Mouse (Mus musculus) left cerebral cortex, adult 18-20 months (tissue): ENCODE data around the gene AI837181. TPM values are rescaled to one million over a fixed set of nuclear protein-coding genes. Genes with fewer than 3 reads are reported as not detected.

Source experiments
- DNase-seq, 2 experiments: peaks; one replicate each; pipeline ENCODE4 v3.0.0; 2021 to 2022; ENCODE audit warnings: low spot score in 2 of 2, mixed read lengths in 1 of 2
- total RNA-seq, 2 experiments: library from RNA; stranded (reverse); gene quantifications; 2 replicates each; pipeline ENCODE4 v1.2.3; 2021

The AI837181 gene
- total RNA-seq, 2 experiments from 2014 or later: 73.6 to 75.6 TPM

GRCm38 (mm10) chr19:5444954-5445353 lies 20.0 kb downstream of the AI837181 start:
- no peak for DNase-seq

GRCm38 (mm10) chr19:5445747-5446146 lies 20.8 kb downstream of the AI837181 start:
- no peak for DNase-seq

GRCm38 (mm10) chr19:5447515-5448353 lies 22.8 kb downstream of the AI837181 start, which contains the start of gene Fosl1:
Gene Fosl1, plus strand, starts transcription at chr19:5447547.
- DNase-seq: peak; percentile 71 to 77

- DNase-seq: no peak
Measured at GRCm38 (mm10) chr19:5448354-5449150, 23.6 kb downstream of the AI837181 start.

- DNase-seq: no peak
Measured at GRCm38 (mm10) chr19:5449673-5450072, 24.7 kb downstream of the AI837181 start.

GRCm38 (mm10) chr19:5451766-5452165 lies 26.8 kb downstream of the AI837181 start:
- no peak for DNase-seq

- no peak for DNase-seq
Measured at GRCm38 (mm10) chr19:5455037-5455436, 30.1 kb downstream of the AI837181 start.

GRCm38 (mm10) chr19:5455568-5455967 lies 30.6 kb downstream of the AI837181 start:
- no peak for DNase-seq

- DNase-seq: no peak
Measured at GRCm38 (mm10) chr19:5456241-5456921, 31.4 kb downstream of the AI837181 start.

GRCm38 (mm10) chr19:5456922-5457745 lies 32.2 kb downstream of the AI837181 start:
- peak; percentile 93 to 97 for DNase-seq

GRCm38 (mm10) chr19:5457746-5458442 lies 33.0 kb downstream of the AI837181 start, which contains the start of gene Ccdc85b:
Gene Ccdc85b, minus strand, starts transcription at chr19:5457894.
- no peak for DNase-seq

- peak in 1 of 2 experiments; percentile 61 for DNase-seq
Measured at GRCm38 (mm10) chr19:5459019-5459418, 34.1 kb downstream of the AI837181 start.

GRCm38 (mm10) chr19:5459896-5460295 lies 35.0 kb downstream of the AI837181 start:
- no peak for DNase-seq

- DNase-seq: peak; percentile 81 to 88
Measured at GRCm38 (mm10) chr19:5460465-5460911, 35.5 kb downstream of the AI837181 start, which contains the start of gene Fibp. Gene Fibp, plus strand, starts transcription at chr19:5460615.

GRCm38 (mm10) chr19:5461411-5461810 lies 36.5 kb downstream of the AI837181 start:
- DNase-seq: no peak

- no peak for DNase-seq
Measured at GRCm38 (mm10) chr19:5463212-5463611, 38.3 kb downstream of the AI837181 start.

GRCm38 (mm10) chr19:5463791-5464562 lies 39.0 kb downstream of the AI837181 start:
- peak in 1 of 2 experiments; percentile 59 for DNase-seq

GRCm38 (mm10) chr19:5465037-5465436 lies 40.1 kb downstream of the AI837181 start:
- no peak for DNase-seq
